Mouse (Mus musculus) ES-E14 (cell line): Measurements from ENCODE around the gene Dnajc6. TPM values are rescaled to one million over a fixed set of nuclear protein-coding genes. Genes with fewer than 3 reads are reported as not detected.

ENCODE experiments used
- DNase-seq: peaks from one replicate; pipeline ENCODE4 v3.0.0-alpha.2; 2013; ENCODE audit warnings: low read depth, low spot score
- H3K27ac ChIP-seq: 2 replicates; pipeline ENCODE4 v1.5.1; 2012; ENCODE audit warnings: low read depth, mild to moderate bottlenecking, low read length, moderate library complexity, mixed read lengths; ENCODE audit not compliant: poor library complexity, insufficient read depth, severe bottlenecking
- H3K36me3 ChIP-seq: 2 replicates; pipeline ENCODE4 v1.6.1; 2012; ENCODE audit warnings: mild to moderate bottlenecking, low read length, moderate library complexity, mixed read lengths; ENCODE audit not compliant: control insufficient read depth, poor library complexity, insufficient read depth, severe bottlenecking
- H3K4me1 ChIP-seq, 2 experiments: fragments of 150-350 bp in 1 of 2; sonication (generic) in 1 of 2; 2 replicates each; pipeline ENCODE4 v1.6.1; 2012; ENCODE audit warnings: low read length in 2 of 2, mild to moderate bottlenecking in 1 of 2, mixed read lengths in 1 of 2; ENCODE audit not compliant: control insufficient read depth in 2 of 2, insufficient read depth in 2 of 2, poor library complexity in 1 of 2
- H3K4me3 ChIP-seq, 2 experiments: fragments of 150-350 bp in 1 of 2; sonication (generic) in 1 of 2; 2 replicates each; pipeline ENCODE4 v1.5.1; 2012; ENCODE audit warnings: low read length in 2 of 2, low read depth in 1 of 2, mild to moderate bottlenecking in 1 of 2, mixed read lengths in 1 of 2; ENCODE audit not compliant: insufficient read depth in 1 of 2, poor library complexity in 1 of 2, severe bottlenecking in 1 of 2
- H3K9ac ChIP-seq: 2 replicates; pipeline ENCODE4 v1.6.1; 2012; ENCODE audit warnings: low read depth, mild to moderate bottlenecking, low read length, mixed read lengths; ENCODE audit not compliant: poor library complexity, insufficient read depth, severe bottlenecking
- H3K9me3 ChIP-seq: fragments of 150-350 bp; sonication (generic); 2 replicates; pipeline ENCODE4 v1.6.1; 2012; ENCODE audit warnings: low read depth, mild to moderate bottlenecking, low read length; ENCODE audit not compliant: control insufficient read depth, insufficient read depth
- CHD2 ChIP-seq: IDR thresholded peaks from 2 replicates; pipeline ENCODE4 v1.6.1; 2014; ENCODE audit warnings: mild to moderate bottlenecking, low read depth, low read length, inconsistent platforms
- HCFC1 ChIP-seq: IDR thresholded peaks from 2 replicates; pipeline ENCODE4 v1.6.1; 2012; ENCODE audit warnings: low read length, inconsistent platforms, borderline replicate concordance; ENCODE audit not compliant: insufficient read depth
- MAFK ChIP-seq: IDR thresholded peaks from 2 replicates; pipeline ENCODE4 v1.6.1; 2014; ENCODE audit warnings: mild to moderate bottlenecking, low read depth, low read length, inconsistent platforms; ENCODE audit not compliant: insufficient read depth
- ZC3H11A ChIP-seq: IDR thresholded peaks from 2 replicates; pipeline ENCODE4 v1.6.1; 2012; ENCODE audit warnings: low read depth, mild to moderate bottlenecking, inconsistent platforms, low read length, borderline replicate concordance
- ZNF384 ChIP-seq: IDR thresholded peaks from 2 replicates; pipeline ENCODE4 v1.6.1; 2012; ENCODE audit warnings: low read depth, low read length, inconsistent platforms
- in situ Hi-C, 2 experiments: fragments of 600-800 bp; cut with MboI; formaldehyde crosslinking; loops; one replicate each; pipeline ENCODE4 v1.15.1; 2025; ENCODE audit warnings: low sequenced_read_pairs in 2 of 2, inconsistent platforms in 1 of 2; ENCODE audit not compliant: unreplicated experiment in 2 of 2
- total RNA-seq: library from RNA; depleted of rRNA; stranded (reverse); fragments of 300-350 nt; gene quantifications from 2 replicates; pipeline ENCODE4 v1.2.3, GENCODE M21; 2012

Gene Dnajc6
- total RNA-seq, 1 experiment: 7.2 TPM

DNA sequence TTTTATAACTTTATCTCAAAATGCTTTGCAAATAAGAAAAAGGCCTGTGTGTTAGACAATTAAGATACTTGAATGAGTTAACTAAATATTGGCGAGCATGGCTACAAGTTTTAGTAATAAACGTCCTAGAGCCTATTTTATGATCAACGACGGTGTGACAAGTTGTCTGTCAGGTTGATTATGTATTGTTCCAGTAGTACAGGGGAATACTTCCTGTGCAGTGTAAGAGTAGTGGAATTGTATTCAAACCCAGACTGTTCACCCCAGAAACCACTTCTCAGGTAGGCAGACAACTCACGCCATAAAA, 14.4 kb downstream of the Dnajc6 start:
- no peak overlapping the region for H3K4me3 ChIP-seq
- no peak for TF ChIP-seq MAFK
- TF ChIP-seq CHD2: no peak
- no peak for TF ChIP-seq ZNF384
- TF ChIP-seq HCFC1: no peak
- TF ChIP-seq ZC3H11A: no peak
- DNase-seq: no peak
- no peak overlapping the region for H3K9ac ChIP-seq
- no peak overlapping the region for H3K27ac ChIP-seq
- no peaks in the 10 kb centered on the region for H3K36me3 ChIP-seq
- in situ Hi-C loops: no loop called here
- no peaks in the 10 kb centered on the region for H3K9me3 ChIP-seq
- H3K4me1 ChIP-seq: peaks cover 4 to 5% of the 10 kb centered on the region in 2 experiments; a peak in 3 of 4 replicates

GRCm38 (mm10) chr4:101511768-101512521, 15.5 kb downstream of the Dnajc6 start:
- in situ Hi-C loops: no loop called here
- Histone ChIP-seq H3K4me1 (peaks cover 4 to 5% of the 10 kb centered on the region in 2 experiments; a peak in 3 of 4 replicates), H3K4me3 (no peak overlapping the region), H3K9ac (no peak overlapping the region), H3K27ac (no peak overlapping the region), H3K9me3 (no peaks in the 10 kb centered on the region), H3K36me3 (no peaks in the 10 kb centered on the region)
- TF ChIP-seq MAFK: no peak
- TF ChIP-seq CHD2: no peak
- TF ChIP-seq HCFC1: no peak
- no peak for TF ChIP-seq ZNF384
- TF ChIP-seq ZC3H11A: no peak
- no peak for DNase-seq

DNA sequence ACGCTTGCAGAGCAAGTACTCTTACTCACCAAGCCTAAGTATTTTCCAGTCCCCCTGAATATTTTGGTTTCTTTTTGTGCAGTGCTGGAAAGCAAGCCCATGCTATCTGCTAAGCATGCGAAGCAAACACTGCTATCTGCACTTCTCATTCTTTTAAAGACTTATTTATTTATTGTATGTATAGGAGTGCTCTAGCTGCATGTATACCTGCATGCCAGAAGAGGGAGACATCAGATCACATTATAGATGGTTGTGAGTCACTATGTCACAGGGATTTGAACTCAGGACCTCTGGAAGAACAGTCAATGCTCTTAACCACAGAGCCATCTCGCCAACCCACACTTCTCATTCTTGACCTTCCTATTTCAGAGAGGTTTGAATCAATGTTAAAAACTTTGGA, 16.8 kb downstream of the Dnajc6 start:
- no peak overlapping the region for H3K27ac ChIP-seq
- in situ Hi-C loops: no loop called here
- no peaks in the 10 kb centered on the region for H3K36me3 ChIP-seq
- DNase-seq: no peak
- TF ChIP-seq MAFK: no peak
- TF ChIP-seq HCFC1: no peak
- TF ChIP-seq ZC3H11A: no peak
- TF ChIP-seq ZNF384: no peak
- TF ChIP-seq CHD2: no peak
- no peaks in the 10 kb centered on the region for H3K9me3 ChIP-seq
- H3K4me3 ChIP-seq: no peak overlapping the region
- no peak overlapping the region for H3K9ac ChIP-seq
- H3K4me1 ChIP-seq: peaks cover 2 to 4% of the 10 kb centered on the region in 2 experiments; a peak in 3 of 4 replicates

- H3K4me1 ChIP-seq: no peaks in the 10 kb centered on the region
- in situ Hi-C loops: no loop called here
- TF ChIP-seq CHD2 (no peak), ZC3H11A (no peak), HCFC1 (no peak), MAFK (no peak), ZNF384 (no peak)
- no peaks in the 10 kb centered on the region for H3K9me3 ChIP-seq
- H3K9ac ChIP-seq: no peak overlapping the region
- no peak overlapping the region for H3K4me3 ChIP-seq
- no peak for DNase-seq
- no peak overlapping the region for H3K27ac ChIP-seq
- H3K36me3 ChIP-seq: no peaks in the 10 kb centered on the region
Measured at GRCm38 (mm10) chr4:101515853-101516252, 19.4 kb downstream of the Dnajc6 start.
